Mouse (Mus musculus) cerebellum, adult 8-10 months (tissue): ENCODE measurements at regions not wholly inside any gene's neighbourhood (a gene's known extent, or its start where the extent isn't known, plus 50 kb on each side); places are given as distances from the start of the nearest gene placed in this dataset.

Source experiments
- DNase-seq: peaks from one replicate; pipeline ENCODE4 v3.0.0; 2022

- no peak for DNase-seq
Observed at GRCm38 (mm10) chr17:14539651-14540050, 154.4 kb downstream of the Thbs2 start.

GRCm38 (mm10) chr17:14539191-14539590, 154.8 kb downstream of the Thbs2 start:
- no peak for DNase-seq

- DNase-seq: no peak
Observed at GRCm38 (mm10) chr17:14538527-14538926, 155.5 kb downstream of the Thbs2 start.

GRCm38 (mm10) chr17:14532979-14533314, 161.1 kb downstream of the Thbs2 start:
- DNase-seq: no peak

GRCm38 (mm10) chr17:14532298-14532978, 161.6 kb downstream of the Thbs2 start:
- no peak for DNase-seq

- DNase-seq: no peak
Observed at GRCm38 (mm10) chr17:14531796-14532195, 162.2 kb downstream of the Thbs2 start.

DNA sequence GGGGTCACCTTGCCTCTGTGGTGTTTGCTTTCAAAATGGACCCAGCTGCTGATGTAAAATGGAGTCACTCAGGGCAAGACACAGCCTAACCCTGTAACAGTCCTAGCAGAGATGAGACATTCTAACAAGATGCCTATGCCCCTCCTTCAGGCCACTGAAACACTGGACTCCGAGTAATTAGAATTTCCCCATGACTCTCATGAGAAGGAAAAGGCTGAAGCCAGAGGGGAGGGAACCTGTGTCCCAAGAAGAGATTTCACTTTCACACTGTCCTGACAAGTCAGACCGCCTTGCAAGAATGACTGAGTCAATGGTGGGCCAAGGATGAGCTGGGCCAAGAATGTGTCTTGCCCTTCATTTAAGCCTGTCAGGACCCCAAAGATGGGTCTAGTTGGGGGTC, 166.3 kb downstream of the Thbs2 start:
- DNase-seq: no peak

- no peak for DNase-seq
Observed at GRCm38 (mm10) chr17:14525255-14525654, 168.8 kb downstream of the Thbs2 start.

DNA sequence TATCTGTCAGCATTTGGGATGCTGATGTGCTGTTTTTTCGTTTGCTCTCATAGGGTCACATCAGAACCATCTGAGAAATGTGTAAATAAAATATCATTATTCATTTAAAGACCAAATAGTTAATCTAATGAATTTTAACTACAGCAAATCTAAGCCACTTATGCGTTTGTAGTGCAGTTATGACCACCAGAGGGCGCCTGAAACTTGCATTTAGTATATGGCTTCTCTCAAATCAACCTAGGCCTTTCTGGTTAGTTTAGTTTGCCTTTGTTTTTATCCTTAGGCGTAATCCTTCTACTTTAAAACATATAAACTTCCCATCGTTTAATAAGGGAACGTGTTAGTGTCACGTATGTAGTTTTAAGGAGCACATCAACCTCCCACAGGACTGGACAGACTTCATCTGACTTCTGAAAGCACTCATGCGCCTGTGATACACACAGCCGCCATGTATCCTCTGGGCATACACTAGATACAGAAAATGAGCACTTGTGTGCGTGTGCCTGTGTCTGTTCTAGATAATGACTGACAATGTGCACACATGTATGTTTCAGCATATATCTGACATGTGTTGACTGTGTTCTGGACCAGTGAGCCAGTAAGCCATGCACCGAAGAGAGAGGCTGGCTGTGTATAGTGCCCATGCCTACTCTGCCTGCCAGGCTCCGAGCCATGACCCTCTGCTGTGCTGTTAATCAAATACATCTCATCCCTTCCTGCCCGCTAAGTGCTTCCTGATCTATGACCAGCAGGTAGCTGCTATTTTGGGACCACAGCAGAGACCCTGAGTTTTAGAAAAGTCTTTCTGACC, 169.4 kb downstream of the Thbs2 start:
- DNase-seq: peak; percentile 29

DNA sequence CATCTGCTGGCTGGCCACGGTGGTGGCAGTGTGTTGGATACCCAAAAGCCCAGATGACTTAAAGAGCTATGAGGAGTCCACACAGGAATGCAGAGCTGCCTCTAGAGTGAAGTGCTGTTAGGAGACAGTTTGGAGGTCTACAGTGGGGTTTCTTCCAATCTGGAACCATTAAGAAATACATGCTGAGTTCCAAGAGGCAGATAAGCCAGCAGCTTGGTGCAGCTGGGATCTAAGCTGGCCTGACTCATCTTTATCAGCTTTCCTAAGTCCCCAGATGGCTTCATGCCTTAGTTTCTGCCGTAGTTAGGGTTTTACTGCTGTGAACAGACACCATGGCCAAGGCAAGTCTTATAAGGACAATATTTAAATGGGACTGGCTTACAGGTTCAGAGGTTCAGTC, 172.0 kb downstream of the Thbs2 start:
- DNase-seq: no peak

- peak; percentile 53 for DNase-seq
Observed at GRCm38 (mm10) chr17:14520565-14520964, 173.5 kb downstream of the Thbs2 start.

- no peak for DNase-seq
Observed at GRCm38 (mm10) chr17:14519367-14519766, 174.7 kb downstream of the Thbs2 start.

DNA sequence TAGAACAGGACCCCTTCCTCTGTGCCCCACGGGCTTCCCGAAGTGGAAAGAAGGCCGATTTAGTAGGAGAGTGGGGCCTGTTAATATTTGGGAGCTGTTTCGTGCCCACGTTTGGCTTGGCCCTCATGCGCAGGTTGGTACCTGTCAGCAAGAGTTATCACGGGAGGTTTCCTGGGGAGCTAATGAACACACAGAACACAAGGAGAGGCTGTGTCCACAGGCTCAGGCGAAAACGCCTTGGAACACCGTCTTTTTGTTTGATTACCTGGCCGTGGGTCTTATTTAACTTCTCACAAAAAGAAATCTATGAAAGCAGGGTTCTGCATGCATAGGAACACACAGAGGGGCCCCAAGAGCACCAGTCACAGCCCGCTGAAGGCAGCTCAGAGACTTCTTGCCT, 175.8 kb downstream of the Thbs2 start:
- DNase-seq: no peak

GRCm38 (mm10) chr17:14517368-14517767, 176.7 kb downstream of the Thbs2 start:
- no peak for DNase-seq

- DNase-seq: peak; percentile 17
Observed at GRCm38 (mm10) chr17:14516097-14516496, 177.9 kb downstream of the Thbs2 start.

DNA sequence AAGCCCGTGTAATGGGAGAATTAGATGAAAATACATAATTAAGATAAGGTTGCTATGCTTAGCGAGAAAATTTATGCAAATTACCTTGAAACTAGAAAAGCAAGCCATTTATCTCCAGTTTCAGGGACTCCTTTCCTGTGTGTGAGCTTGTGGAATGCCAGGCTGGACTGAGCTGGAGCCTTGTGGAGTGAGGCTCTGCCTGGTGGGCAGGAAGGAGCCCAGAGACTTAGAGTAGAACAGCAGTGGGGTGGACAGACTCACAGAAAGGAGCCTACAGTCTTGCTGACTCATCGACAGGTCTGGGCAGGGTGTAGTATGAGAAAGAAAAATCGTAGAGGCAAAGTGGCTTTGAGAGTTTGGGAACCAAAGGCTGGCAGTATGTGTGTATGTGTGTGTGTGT, 180.6 kb downstream of the Thbs2 start:
- no peak for DNase-seq

GRCm38 (mm10) chr17:14510486-14510885, 183.5 kb downstream of the Thbs2 start:
- DNase-seq: no peak

DNA sequence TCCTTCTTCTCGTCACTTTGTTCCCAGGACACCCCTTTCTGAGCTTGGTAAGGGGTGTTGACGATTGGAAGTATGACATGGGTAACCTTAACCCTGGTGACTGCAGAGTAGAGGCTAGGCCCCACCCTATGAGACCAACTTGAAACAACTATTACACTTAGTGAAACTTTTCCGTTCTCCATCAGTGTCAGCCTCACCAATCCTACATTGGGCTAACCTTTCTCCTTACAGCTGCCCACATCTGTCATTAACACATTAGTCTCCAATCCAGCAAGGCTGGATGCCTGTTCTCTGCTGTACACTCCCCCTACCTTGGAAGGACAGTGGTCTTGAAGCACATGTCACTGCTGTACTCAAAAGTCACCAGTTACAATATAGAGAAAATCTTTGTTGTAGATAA, 186.9 kb downstream of the Thbs2 start:
- DNase-seq: no peak

DNA sequence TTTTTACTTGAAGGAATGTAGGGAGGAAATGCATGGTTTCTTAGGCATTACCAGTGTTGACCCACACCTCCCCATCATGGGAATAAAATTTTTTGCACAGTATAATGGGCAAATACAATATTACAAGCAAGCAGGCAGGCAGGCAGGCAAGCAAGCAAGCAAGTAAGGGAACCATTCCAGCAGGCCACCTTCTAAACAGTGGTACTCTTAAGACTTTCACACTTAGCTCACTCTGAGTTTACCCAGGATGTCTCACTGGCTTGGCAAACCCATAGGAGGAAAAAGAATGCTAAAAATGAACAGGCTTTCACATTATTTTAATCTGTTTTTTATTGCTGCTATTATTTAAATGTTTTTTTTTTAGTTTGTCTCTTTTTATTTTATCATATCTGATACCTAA, 187.9 kb downstream of the Thbs2 start:
- DNase-seq: no peak

DNA sequence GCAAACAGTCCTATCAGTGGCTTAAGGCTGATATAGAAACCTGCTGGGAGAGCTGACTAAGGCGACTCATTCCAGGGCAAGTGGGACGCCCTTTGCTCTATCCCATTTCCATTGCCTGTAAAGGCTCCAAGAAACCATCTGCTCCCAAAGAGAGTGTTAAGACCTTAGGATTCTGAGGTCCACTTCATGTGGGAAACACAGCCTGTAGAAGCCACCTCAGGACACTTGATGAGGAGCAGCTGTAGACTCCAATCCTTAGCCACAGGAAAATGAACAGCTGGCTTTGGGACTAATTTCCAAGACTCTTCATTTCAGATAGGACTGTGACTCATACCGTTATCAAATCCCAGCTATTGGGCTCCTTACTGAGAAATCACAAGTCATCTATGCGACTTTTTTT, 188.6 kb downstream of the Thbs2 start:
- DNase-seq: no peak

GRCm38 (mm10) chr17:14503670-14504069, 190.4 kb downstream of the Thbs2 start:
- DNase-seq: no peak

DNA sequence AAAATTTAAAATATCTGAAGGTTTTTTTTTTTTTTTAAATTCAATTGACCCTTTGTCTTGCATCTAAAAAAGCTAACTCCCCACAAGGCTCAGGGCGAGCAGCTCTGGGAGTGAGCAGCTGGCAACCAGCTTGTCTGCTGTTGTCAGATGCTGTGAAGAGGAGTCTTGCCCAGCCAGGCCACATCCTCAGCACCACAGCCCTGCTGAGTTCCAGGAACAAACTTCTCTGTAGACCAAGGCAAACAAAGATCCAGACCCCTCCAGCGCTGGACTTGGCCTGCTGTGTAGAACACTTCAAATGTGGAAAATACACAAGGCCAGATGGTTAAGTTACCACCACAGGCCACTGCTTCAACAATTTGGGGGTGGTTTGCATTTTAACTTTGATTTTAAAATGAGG, 192.7 kb downstream of the Thbs2 start:
- no peak for DNase-seq

DNA sequence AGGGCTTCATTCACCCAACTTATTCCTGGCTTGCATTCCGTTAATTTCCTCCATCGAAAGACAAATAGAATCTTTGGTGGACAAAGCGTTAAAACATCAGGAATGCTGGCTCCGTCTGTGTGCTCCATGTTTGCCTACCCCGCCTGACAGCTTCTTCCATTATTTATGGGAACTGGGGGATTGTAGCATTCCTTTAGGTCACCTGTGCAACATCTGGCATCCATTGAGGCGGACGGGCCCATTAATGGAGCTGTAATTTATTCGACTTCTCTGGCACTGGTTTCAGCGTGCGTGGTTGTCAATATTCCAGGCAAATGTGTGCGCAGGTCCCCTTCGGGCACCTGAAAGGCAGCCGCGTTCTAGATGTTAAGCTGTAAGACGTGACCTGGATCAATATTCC, 196.9 kb downstream of the Thbs2 start:
- no peak for DNase-seq

DNA sequence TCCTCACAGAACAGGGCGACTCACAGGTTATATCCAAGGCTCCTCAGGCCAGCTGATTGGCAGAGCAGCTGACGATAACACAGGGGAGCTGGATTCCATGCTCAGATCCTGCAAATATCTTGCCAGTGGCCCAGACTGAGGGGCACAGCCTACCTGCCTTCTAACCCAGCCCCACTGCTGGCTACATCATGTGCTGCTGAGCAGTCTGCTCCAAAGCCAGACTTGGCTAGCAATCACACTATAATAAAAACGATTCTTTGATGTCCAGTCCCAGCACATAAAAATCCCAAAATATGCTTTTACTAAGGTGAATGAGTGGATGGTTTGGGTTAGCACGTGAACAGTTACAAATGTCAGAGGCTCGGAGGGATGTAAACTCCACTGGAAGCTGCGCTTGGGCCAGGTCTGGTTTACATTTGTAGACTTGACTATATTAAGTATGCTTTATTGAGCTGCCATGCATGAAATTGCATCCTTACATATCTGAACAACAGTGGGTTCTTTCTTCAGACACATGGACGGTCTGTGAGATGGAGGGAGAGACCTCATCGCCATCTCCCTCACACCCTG, 200.2 kb downstream of the Thbs2 start:
- no peak for DNase-seq
